Mouse (Mus musculus): Measurements from ENCODE around the gene Tti1.

- no peak for TF ChIP-seq EP300 (IDR thresholded peaks at IDR 0.05; ENCODE audit: low read depth)
- no peak for TF ChIP-seq CTCF (IDR thresholded peaks at IDR 0.05; ENCODE audit: low read depth)
Measured at GRCm38 (mm10) chr2:157992501-157992900, 35.7 kb downstream of the Tti1 start.
